Mouse (Mus musculus) splenic B cell, adult 2 months (primary cell): ENCODE results near the gene Izumo4.

Experiments
- DNase-seq: peaks from one replicate; pipeline ENCODE4 v3.0.0-alpha.2; 2011; ENCODE audit warnings: low read depth, low spot score
- H3K27me3 ChIP-seq: 2 replicates; pipeline ENCODE4 v1.6.1; 2012; ENCODE audit warnings: mild to moderate bottlenecking, low read length, moderate library complexity, mixed read lengths; ENCODE audit not compliant: control insufficient read depth, poor library complexity, insufficient read depth, severe bottlenecking
- H3K36me3 ChIP-seq: 2 replicates; pipeline ENCODE4 v1.6.1; 2012; ENCODE audit warnings: mild to moderate bottlenecking, low read length, moderate library complexity, mixed read lengths; ENCODE audit not compliant: control insufficient read depth, poor library complexity, insufficient read depth, severe bottlenecking

The Izumo4 gene

GRCm38 (mm10) chr10:80701721-80702535 is at the start of gene Izumo4, which contains the start of gene Mob3a:
TSS of gene Izumo4 (plus strand) at chr10:80702184.
TSS of gene Mob3a (minus strand) at chr10:80701977.
- H3K36me3 ChIP-seq = peaks cover 5% of the 10 kb centered on the region
- peak; percentile 99 for DNase-seq
- H3K27me3 ChIP-seq = no peaks in the 10 kb centered on the region

- DNase-seq = no peak
- no peaks in the 10 kb centered on the region for H3K36me3 ChIP-seq
These were observed 48.7 kb upstream of the Izumo4 start for GRCm38 (mm10) chr10:80653156-80653720.

GRCm38 (mm10) chr10:80654866-80655265 is 47.1 kb upstream of the Izumo4 start:
- no peaks in the 10 kb centered on the region for H3K36me3 ChIP-seq
- no peaks in the 10 kb centered on the region for H3K27me3 ChIP-seq
- DNase-seq = no peak

More at GRCm38 (mm10) chr10:80653156-80653720, 48.7 kb upstream of the Izumo4 start:
- H3K27me3 ChIP-seq = no peaks in the 10 kb centered on the region

- Histone ChIP-seq H3K27me3 (no peaks in the 10 kb centered on the region), H3K36me3 (no peaks in the 10 kb centered on the region)
- DNase-seq = no peak
These were observed 46.4 kb upstream of the Izumo4 start for GRCm38 (mm10) chr10:80655406-80656129.

GRCm38 (mm10) chr10:80656130-80656862 is 45.7 kb upstream of the Izumo4 start:
- peak; percentile 95 for DNase-seq
- no peaks in the 10 kb centered on the region for H3K27me3 ChIP-seq
- no peaks in the 10 kb centered on the region for H3K36me3 ChIP-seq

- DNase-seq = no peak
- H3K27me3 ChIP-seq = no peaks in the 10 kb centered on the region
- no peaks in the 10 kb centered on the region for H3K36me3 ChIP-seq
These were observed 44.9 kb upstream of the Izumo4 start, which contains the start of gene Btbd2 for GRCm38 (mm10) chr10:80656863-80657623. TSS of gene Btbd2 (minus strand) at chr10:80657071.

- H3K36me3 ChIP-seq = no peaks in the 10 kb centered on the region
- no peaks in the 10 kb centered on the region for H3K27me3 ChIP-seq
- peak; percentile 45 for DNase-seq
These were observed 43.7 kb upstream of the Izumo4 start for GRCm38 (mm10) chr10:80658194-80658840.

GRCm38 (mm10) chr10:80658841-80659202 is 43.2 kb upstream of the Izumo4 start:
- no peaks in the 10 kb centered on the region for H3K36me3 ChIP-seq
- DNase-seq = peak; percentile 74
- no peaks in the 10 kb centered on the region for H3K27me3 ChIP-seq

- DNase-seq = peak; percentile 80
- H3K36me3 ChIP-seq = no peaks in the 10 kb centered on the region
- H3K27me3 ChIP-seq = no peaks in the 10 kb centered on the region
These were observed 42.8 kb upstream of the Izumo4 start for GRCm38 (mm10) chr10:80659213-80659612.

- peak; percentile 84 for DNase-seq
These were observed 40.8 kb upstream of the Izumo4 start for GRCm38 (mm10) chr10:80661149-80661548.

GRCm38 (mm10) chr10:80663485-80664196 is 38.3 kb upstream of the Izumo4 start:
- DNase-seq = peak; percentile 66
- peaks cover 20% of the 10 kb centered on the region for H3K36me3 ChIP-seq
- H3K27me3 ChIP-seq = no peaks in the 10 kb centered on the region

More at GRCm38 (mm10) chr10:80661149-80661548, 40.8 kb upstream of the Izumo4 start:
- Histone ChIP-seq H3K27me3 (no peaks in the 10 kb centered on the region), H3K36me3 (peaks cover 3% of the 10 kb centered on the region; the same call in 1 of the 2 replicates)

GRCm38 (mm10) chr10:80664197-80665015 is 37.6 kb upstream of the Izumo4 start:
- peak; percentile 38 for DNase-seq
- Histone ChIP-seq H3K36me3 (peaks cover 25% of the 10 kb centered on the region), H3K27me3 (no peaks in the 10 kb centered on the region)
